Mouse (Mus musculus) intestine, embryonic 14.5 days (tissue): ENCODE measurements around the gene Lrrc28. TPM values are rescaled to one million over a fixed set of nuclear protein-coding genes. Genes with fewer than 3 reads are reported as not detected.

Experiments used
- ATAC-seq: fragments of 200-750 bp; cut with Nextera tagmentation; replicated peaks from 2 replicates; pipeline ENCODE4 v1.8.0; 2017; ENCODE audit warnings: low read depth, moderate number of reproducible peaks, moderate TSS enrichment, moderate library complexity; ENCODE audit not compliant: low FRiP score, low TSS enrichment
- DNase-seq: peaks from one replicate; pipeline ENCODE4 v3.0.0-alpha.2; 2018; ENCODE audit warnings: low spot score
- H3K27ac ChIP-seq: fragments of 300-500 bp; sonication (generic); 2 replicates; pipeline ENCODE4 v1.5.1; 2014; ENCODE audit warnings: low read depth, mild to moderate bottlenecking, control low read depth
- H3K27me3 ChIP-seq: fragments of 300-500 bp; sonication (generic); replicated peaks from 2 replicates; pipeline ENCODE4 v1.6.1; 2014; ENCODE audit warnings: low read length, control low read depth; ENCODE audit not compliant: control insufficient read depth, insufficient read depth
- H3K36me3 ChIP-seq: fragments of 300-500 bp; sonication (generic); 2 replicates; pipeline ENCODE4 v1.6.1; 2014; ENCODE audit warnings: low read length, control low read depth; ENCODE audit not compliant: control insufficient read depth, insufficient read depth
- H3K4me1 ChIP-seq: fragments of 300-500 bp; sonication (generic); replicated peaks from 2 replicates; pipeline ENCODE4 v1.6.1; 2014; ENCODE audit warnings: low read length, control low read depth, mixed read lengths; ENCODE audit not compliant: control insufficient read depth, insufficient read depth
- H3K4me2 ChIP-seq: fragments of 300-500 bp; sonication (generic); 2 replicates; pipeline ENCODE4 v1.6.1; 2014; ENCODE audit warnings: low read length
- H3K4me3 ChIP-seq: fragments of 300-500 bp; sonication (generic); 2 replicates; pipeline ENCODE4 v1.5.1; 2014; ENCODE audit warnings: low read depth, low read length, control low read depth, mixed read lengths
- H3K9ac ChIP-seq: fragments of 300-500 bp; sonication (generic); 2 replicates; pipeline ENCODE4 v1.6.1; 2014; ENCODE audit warnings: mild to moderate bottlenecking, low read length
- H3K9me3 ChIP-seq: fragments of 300-500 bp; sonication (generic); 2 replicates; pipeline ENCODE4 v1.6.1; 2016; ENCODE audit warnings: low read length, control low read depth; ENCODE audit not compliant: control insufficient read depth
- WGBS: fragments of 180-500 bp; shearing (Covaris S2); extraction: QIAGEN DNeasy Blood & Tissue Kit; methylation state at CpG from one replicate; pipeline ENCODE4 v1.1.7; 2014; 5-methylcytosine and 5-hydroxymethylcytosine counted together
- polyA plus RNA-seq: library from polyadenylated mRNA; unstranded; fragments of >200 nt; fragmentation: Nextera tagmentation; extraction: Ambion mirVana; gene quantifications from 2 replicates; pipeline ENCODE4 v1.2.1, GENCODE M21; 2014

The Lrrc28 gene
- polyA plus RNA-seq, 1 experiment from 2014 or later = 12.4 TPM

DNA sequence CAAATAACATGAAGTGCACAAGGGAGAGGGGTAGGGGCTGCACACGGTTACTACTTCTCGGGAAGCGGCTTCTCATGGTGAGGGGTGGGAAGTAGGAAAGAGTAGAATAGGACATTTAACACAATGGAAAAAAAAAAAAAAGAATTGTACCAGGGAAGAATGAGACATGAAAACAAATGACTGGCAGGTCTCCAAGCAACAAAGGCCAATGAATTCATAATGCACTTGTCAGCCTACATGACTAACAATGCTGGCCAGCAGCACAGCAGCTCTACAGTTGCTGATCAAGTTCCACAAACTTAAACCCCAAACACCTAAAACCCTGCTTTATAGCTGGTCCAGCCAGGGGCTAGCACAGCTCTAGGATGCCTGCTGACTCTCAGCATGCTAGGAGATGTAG lies 6.1 kb downstream of the Lrrc28 start:
- Histone ChIP-seq H3K4me1 (no peaks in the 10 kb centered on the region), H3K9ac (no peak overlapping the region), H3K27me3 (no peaks in the 10 kb centered on the region), H3K27ac (no peak overlapping the region), H3K36me3 (no peaks in the 10 kb centered on the region; the same call in 1 of the 2 replicates), H3K4me2 (no peak overlapping the region), H3K9me3 (no peaks in the 10 kb centered on the region), H3K4me3 (no peak overlapping the region)
- ATAC-seq = no peak
- WGBS = 85% methylated on average over 3 of the region's 3 CpGs
- DNase-seq = no peak

DNA sequence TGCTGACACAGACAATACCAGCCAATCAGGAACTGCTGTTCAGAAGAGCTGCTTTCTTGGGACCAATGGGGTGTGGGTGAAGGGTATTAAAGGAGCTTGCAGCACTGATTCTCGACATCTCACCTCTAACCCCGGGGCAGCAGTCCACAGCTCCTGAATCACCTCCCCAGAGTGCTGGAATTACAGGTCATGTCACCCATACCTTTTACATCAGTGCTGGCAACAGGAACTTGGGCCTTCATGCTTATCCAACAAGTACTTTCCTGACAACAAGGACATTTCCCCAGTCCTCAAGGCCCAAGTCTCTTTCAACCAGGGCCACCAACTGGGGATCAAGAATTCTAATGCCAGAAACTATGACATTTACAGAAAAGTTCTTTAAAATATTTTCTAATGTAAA lies 8.9 kb downstream of the Lrrc28 start:
- no peak overlapping the region for H3K4me2 ChIP-seq
- H3K9ac ChIP-seq = no peak overlapping the region
- no peaks in the 10 kb centered on the region; the same call in 1 of the 2 replicates for H3K36me3 ChIP-seq
- H3K27ac ChIP-seq = no peak overlapping the region
- ATAC-seq (no peak), DNase-seq (no peak)
- H3K4me1 ChIP-seq = no peaks in the 10 kb centered on the region
- 68% methylated on average over 2 of the region's 2 CpGs for WGBS
- H3K9me3 ChIP-seq = no peaks in the 10 kb centered on the region
- no peaks in the 10 kb centered on the region for H3K27me3 ChIP-seq
- H3K4me3 ChIP-seq = no peak overlapping the region

DNA sequence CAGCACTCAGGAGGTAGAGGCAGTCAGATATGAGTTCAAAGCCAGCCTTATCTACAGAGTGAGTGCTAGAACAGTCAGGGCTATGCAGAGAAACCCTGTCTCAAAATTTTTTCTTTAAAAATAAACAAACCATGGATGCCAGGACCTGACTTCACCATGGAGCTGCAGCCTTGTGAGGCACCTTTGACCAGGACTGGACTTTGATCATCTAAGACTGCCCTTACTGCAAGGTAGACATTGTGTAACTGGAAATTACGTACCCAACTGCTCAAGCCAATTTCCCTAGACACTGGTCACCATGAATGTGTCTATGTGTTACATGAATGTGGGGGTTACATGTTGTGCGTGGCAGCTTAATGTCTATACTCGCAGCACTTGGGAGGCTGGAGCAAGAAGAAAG lies 10.9 kb downstream of the Lrrc28 start:
- Histone ChIP-seq H3K27me3 (no peaks in the 10 kb centered on the region), H3K36me3 (no peaks in the 10 kb centered on the region), H3K9ac (no peak overlapping the region), H3K4me3 (no peak overlapping the region), H3K4me1 (no peaks in the 10 kb centered on the region), H3K9me3 (no peaks in the 10 kb centered on the region), H3K27ac (no peak overlapping the region), H3K4me2 (no peak overlapping the region)
- DNase-seq (no peak), ATAC-seq (no peak)
- 89% methylated on average over 3 of the region's 3 CpGs for WGBS

DNA sequence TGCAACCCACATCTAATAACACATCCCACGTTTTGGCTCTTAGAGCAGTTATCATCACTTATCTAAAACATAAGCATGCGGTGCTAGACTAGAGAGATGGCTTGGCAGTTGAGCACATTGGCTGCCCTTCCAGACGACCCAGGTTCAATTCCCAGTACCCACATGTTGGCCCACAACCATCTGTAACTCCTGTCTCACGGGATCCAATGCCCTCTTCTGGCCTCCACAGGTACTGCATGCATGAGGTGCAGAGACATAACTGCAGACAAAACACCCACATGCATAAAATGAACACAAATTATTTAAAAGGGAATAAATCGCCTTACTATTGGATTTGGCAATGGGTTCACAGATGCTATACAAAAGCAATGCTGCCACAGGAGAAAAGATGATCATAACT lies 12.7 kb downstream of the Lrrc28 start:
- Histone ChIP-seq H3K27me3 (no peaks in the 10 kb centered on the region), H3K27ac (no peak overlapping the region), H3K9ac (no peak overlapping the region), H3K4me1 (no peaks in the 10 kb centered on the region), H3K4me2 (no peak overlapping the region), H3K36me3 (no peaks in the 10 kb centered on the region), H3K4me3 (no peak overlapping the region), H3K9me3 (no peaks in the 10 kb centered on the region)
- ATAC-seq (no peak), DNase-seq (no peak)
- WGBS = 78% methylated on average over 5 of the region's 5 CpGs

DNA sequence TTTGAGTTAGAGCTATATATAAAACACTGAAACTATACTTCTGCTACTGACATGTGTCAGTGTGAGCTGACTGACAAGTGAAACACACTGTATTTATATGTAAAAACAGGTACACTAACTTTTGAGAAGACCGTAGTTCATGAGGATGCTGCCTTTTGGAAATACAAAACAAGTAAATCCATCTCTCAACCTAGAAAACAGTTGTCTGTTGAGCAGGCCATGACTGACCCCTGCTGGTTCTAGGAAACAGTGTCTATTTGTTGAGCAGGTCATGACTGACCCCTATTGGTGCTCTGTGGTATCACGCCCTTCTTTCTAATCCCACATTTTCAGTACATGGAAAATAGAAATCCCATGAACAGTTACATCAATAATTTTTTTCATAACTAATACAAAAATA lies 14.3 kb downstream of the Lrrc28 start:
- DNase-seq (peak; percentile 84), ATAC-seq (0 out of 2 replicates have a peak, but pooled peaks have one; percentile 40)
- Histone ChIP-seq H3K27ac (no peak overlapping the region), H3K4me1 (no peaks in the 10 kb centered on the region), H3K4me3 (no peak overlapping the region), H3K27me3 (no peaks in the 10 kb centered on the region), H3K9ac (no peak overlapping the region), H3K36me3 (no peaks in the 10 kb centered on the region), H3K4me2 (no peak overlapping the region), H3K9me3 (no peaks in the 10 kb centered on the region)
- WGBS = 19% methylated on average over 2 of the region's 2 CpGs

DNA sequence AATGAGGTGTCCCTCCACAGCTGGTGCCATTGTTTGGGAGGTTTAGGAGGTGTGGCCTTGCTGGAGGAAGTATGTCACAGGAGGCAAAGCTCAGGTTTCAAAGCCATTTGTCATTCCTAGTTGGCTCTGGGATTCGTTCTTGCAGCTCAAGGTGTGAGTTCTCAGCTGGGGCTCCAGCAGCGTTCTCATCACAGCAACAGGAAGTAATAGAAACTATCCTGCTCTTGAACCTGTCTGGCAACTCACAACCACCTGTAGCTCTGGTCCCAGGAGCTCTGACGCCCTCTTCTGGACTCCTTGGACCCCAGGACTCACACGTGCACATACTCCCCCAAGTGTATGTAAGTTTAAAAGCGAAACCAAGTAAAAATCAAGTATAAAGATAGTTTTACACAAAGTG lies 15.4 kb downstream of the Lrrc28 start:
- 54% methylated on average over 5 of the region's 5 CpGs for WGBS
- Histone ChIP-seq H3K36me3 (no peaks in the 10 kb centered on the region), H3K9me3 (no peaks in the 10 kb centered on the region), H3K27ac (no peak overlapping the region), H3K9ac (no peak overlapping the region), H3K4me2 (no peak overlapping the region), H3K4me1 (no peaks in the 10 kb centered on the region), H3K27me3 (no peaks in the 10 kb centered on the region), H3K4me3 (no peak overlapping the region)
- DNase-seq (no peak), ATAC-seq (no peak)

DNA sequence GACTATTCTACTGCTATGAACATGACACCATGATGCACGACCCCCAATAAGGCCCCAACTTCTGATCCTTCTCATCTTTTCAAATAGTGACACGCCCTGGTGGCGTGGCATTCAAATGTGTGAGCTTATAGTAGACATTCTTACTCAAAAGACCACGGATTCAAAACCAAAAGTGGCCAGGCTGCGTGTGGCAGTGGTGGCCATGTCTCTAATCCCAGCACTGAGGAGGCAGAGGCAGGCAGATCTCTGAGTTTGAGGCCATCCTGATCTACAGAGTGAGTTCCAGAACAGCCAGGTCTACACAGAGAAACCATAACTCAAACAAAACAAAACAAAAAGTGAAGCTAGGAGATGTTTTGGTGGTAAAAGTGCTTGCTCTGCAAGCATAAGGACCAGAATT lies 18.4 kb downstream of the Lrrc28 start:
- Histone ChIP-seq H3K4me2 (no peak overlapping the region), H3K4me3 (no peak overlapping the region), H3K36me3 (no peaks in the 10 kb centered on the region), H3K27me3 (no peaks in the 10 kb centered on the region), H3K9ac (no peak overlapping the region), H3K9me3 (no peaks in the 10 kb centered on the region), H3K4me1 (no peaks in the 10 kb centered on the region), H3K27ac (no peak overlapping the region)
- 88% methylated on average over 5 of the region's 5 CpGs for WGBS
- DNase-seq (no peak), ATAC-seq (no peak)

DNA sequence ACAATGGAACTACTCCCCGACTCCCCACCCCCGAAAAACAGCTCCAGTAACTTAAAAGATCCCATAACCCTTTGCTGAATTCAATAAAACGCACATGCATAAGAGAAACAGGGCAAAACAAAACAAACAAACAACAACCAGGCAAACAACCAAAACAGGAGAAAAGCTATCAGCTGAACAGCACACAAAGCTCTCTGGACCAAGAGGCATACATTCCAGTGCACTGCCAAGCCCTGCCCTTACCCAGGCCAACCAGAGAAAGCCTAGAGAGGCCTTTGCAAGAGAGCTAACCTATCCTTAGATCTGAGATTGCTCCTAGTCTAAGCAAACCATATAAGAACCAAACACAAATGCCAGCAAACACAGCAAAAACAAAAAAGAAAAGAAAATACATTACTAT lies 22.9 kb downstream of the Lrrc28 start:
- Histone ChIP-seq H3K27ac (no peak overlapping the region), H3K9me3 (no peaks in the 10 kb centered on the region), H3K4me2 (no peak overlapping the region), H3K36me3 (no peaks in the 10 kb centered on the region), H3K4me3 (no peak overlapping the region), H3K9ac (no peak overlapping the region), H3K4me1 (no peaks in the 10 kb centered on the region), H3K27me3 (no peaks in the 10 kb centered on the region)
- no peak for DNase-seq
- ATAC-seq = no peak
- 77% methylated on average over 3 of the region's 3 CpGs for WGBS

DNA sequence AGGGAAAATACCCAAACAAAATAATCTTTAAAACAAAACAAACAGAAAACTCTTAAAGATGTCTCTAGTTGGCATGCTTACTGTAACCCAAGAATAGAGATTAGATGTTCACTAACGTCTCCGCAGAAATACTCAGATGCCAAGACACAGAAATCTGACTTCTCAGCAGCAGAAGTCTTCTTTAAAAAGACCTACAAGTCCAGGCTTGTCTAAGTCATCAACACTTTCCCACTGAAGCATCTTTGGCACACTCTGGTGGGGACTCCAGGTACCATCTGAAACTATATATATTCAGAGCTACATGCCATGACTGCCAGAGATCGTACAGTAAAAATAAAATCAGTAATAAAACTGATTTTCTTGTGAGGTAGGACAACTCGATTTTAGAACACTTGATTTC lies 25.2 kb downstream of the Lrrc28 start:
- no peak overlapping the region for H3K27ac ChIP-seq
- no peak for DNase-seq
- H3K4me3 ChIP-seq = no peak overlapping the region
- no peaks in the 10 kb centered on the region for H3K27me3 ChIP-seq
- H3K4me2 ChIP-seq = no peak overlapping the region
- H3K36me3 ChIP-seq = no peaks in the 10 kb centered on the region
- no peak for ATAC-seq
- no peak overlapping the region for H3K9ac ChIP-seq
- H3K4me1 ChIP-seq = no peaks in the 10 kb centered on the region
- 82% methylated on average over 4 of the region's 4 CpGs for WGBS
- H3K9me3 ChIP-seq = no peaks in the 10 kb centered on the region
